Mouse (Mus musculus) olfactory bulb, adult 2 months (tissue): ENCODE results near the gene Asic2.

Experiments
- CTCF ChIP-seq: fragments of 200-500 bp; IDR thresholded peaks from 2 replicates; pipeline ENCODE4 v1.5.1; 2012; ENCODE audit warnings: low read depth, mild to moderate bottlenecking, low read length, moderate library complexity; ENCODE audit not compliant: insufficient read depth
- POLR2A ChIP-seq: fragments of 200-500 bp; IDR thresholded peaks from 2 replicates; pipeline ENCODE4 v1.6.1; 2012; ENCODE audit warnings: mild to moderate bottlenecking, low read depth, low read length, moderate library complexity; ENCODE audit not compliant: insufficient read depth

DNA sequence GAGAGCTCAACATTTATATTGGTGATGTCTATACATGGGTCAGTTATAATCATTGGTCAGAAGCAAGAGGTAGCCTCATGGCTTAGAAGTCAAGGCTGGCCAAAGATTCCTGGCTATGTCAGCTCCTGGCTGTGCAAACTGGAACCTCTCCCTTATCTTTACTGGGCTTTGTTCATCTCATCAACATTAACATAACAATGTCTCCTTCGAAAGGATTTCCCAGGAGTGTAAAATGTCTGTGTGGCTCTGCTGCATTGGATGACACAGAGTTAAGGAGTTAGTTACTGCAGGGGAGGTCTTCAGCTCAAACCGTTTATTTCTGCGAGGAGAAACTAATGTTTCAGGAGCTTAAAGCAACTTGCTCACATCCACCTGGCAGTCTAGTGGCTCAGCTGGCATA lies 926.6 kb downstream of the Asic2 start:
- TF ChIP-seq CTCF (no peak), POLR2A (no peak)
